Mouse (Mus musculus) lung, postnatal 0 days (tissue): ENCODE results near the gene Neu1. TPM values are rescaled to one million over a fixed set of nuclear protein-coding genes. Genes with fewer than 3 reads are reported as not detected.

Experiments used
- ATAC-seq: fragments of 200-750 bp; cut with Nextera tagmentation; 2 replicates; pipeline ENCODE4 v1.8.0; 2017; ENCODE audit warnings: moderate library complexity
- DNase-seq: peaks from one replicate; pipeline ENCODE4 v3.0.0-alpha.2; 2016; ENCODE audit warnings: low spot score
- H3K27ac ChIP-seq: fragments of 300-500 bp; sonication (generic); 2 replicates; pipeline ENCODE4 v1.5.1; 2014; ENCODE audit warnings: antibody characterized with exemption, mild to moderate bottlenecking, low read length, mixed read lengths
- H3K27me3 ChIP-seq: fragments of 300-500 bp; sonication (generic); replicated peaks from 2 replicates; pipeline ENCODE4 v1.6.1; 2014; ENCODE audit warnings: low read length, mixed read lengths; ENCODE audit not compliant: insufficient read depth
- H3K36me3 ChIP-seq: fragments of 300-500 bp; sonication (generic); 2 replicates; pipeline ENCODE4 v1.6.1; 2014; ENCODE audit warnings: low read length, mixed read lengths; ENCODE audit not compliant: insufficient read depth
- H3K4me1 ChIP-seq: fragments of 300-500 bp; sonication (generic); 2 replicates; pipeline ENCODE4 v1.6.1; 2014; ENCODE audit warnings: antibody characterized with exemption, low read depth, low read length, mixed read lengths; ENCODE audit not compliant: insufficient read depth
- H3K4me2 ChIP-seq: fragments of 300-500 bp; sonication (generic); replicated peaks from 2 replicates; pipeline ENCODE4 v1.6.1; 2014; ENCODE audit warnings: low read depth, mild to moderate bottlenecking, low read length, moderate library complexity, mixed read lengths
- H3K4me3 ChIP-seq: fragments of 300-500 bp; sonication (generic); 2 replicates; pipeline ENCODE4 v1.5.1; 2014; ENCODE audit warnings: low read depth, low read length
- H3K9ac ChIP-seq: fragments of 300-500 bp; sonication (generic); replicated peaks from 2 replicates; pipeline ENCODE4 v1.6.1; 2014; ENCODE audit warnings: low read depth, mild to moderate bottlenecking
- H3K9me3 ChIP-seq: fragments of 300-500 bp; sonication (generic); 2 replicates; pipeline ENCODE4 v1.6.1; 2016; ENCODE audit warnings: low read length, mixed read lengths
- CTCF ChIP-seq: IDR thresholded peaks from 2 replicates; pipeline ENCODE4 v1.5.1; 2016; ENCODE audit warnings: antibody characterized with exemption, mild to moderate bottlenecking
- EP300 ChIP-seq: IDR thresholded peaks from 2 replicates; pipeline ENCODE4 v1.6.1; 2016; ENCODE audit warnings: antibody characterized with exemption, mild to moderate bottlenecking, control low read depth
- WGBS: fragments of 180-500 bp; shearing (Covaris S2); extraction: QIAGEN DNeasy Blood & Tissue Kit; methylation state at CpG from one replicate; pipeline ENCODE4 v1.1.7; 2014; 5-methylcytosine and 5-hydroxymethylcytosine counted together
- polyA plus RNA-seq: library from polyadenylated mRNA; unstranded; fragments of >200 nt; fragmentation: Nextera tagmentation; extraction: Ambion mirVana; gene quantifications from 2 replicates; pipeline ENCODE4 v1.2.1, GENCODE M21; 2015

Gene Neu1
- polyA plus RNA-seq, 1 experiment from 2014 or later: 34.2 TPM

DNA sequence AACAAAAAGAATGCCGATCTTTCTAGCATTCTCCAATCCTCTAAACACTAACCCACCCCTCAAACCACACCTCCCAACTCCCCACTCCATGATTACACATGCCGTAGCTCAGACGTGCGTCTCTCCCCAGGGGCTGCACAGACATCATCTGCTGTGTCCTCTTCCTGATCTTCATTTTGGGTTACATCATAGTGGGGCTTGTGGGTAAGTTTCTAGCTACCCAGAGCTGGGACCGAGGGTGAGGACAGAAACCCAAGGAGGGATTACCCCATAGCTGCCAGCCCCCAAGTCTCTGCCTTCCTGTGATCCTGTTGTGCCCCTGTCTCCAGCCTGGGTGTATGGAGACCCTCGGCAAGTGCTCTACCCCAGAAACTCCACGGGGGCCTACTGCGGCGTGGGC, 13.9 kb upstream of the Neu1 start:
- TF ChIP-seq CTCF: no peak
- TF ChIP-seq EP300: no peak
- no peaks in the 10 kb centered on the region for H3K9me3 ChIP-seq
- no peak overlapping the region for H3K4me2 ChIP-seq
- H3K4me3 ChIP-seq: no peak overlapping the region
- H3K9ac ChIP-seq: no peak overlapping the region
- 0 out of 2 replicates have a peak, but pooled peaks cover 4% of the 10 kb centered on the region for H3K4me1 ChIP-seq
- DNase-seq (no peak), ATAC-seq (no peak)
- WGBS: 79% methylated on average over 9 of the region's 9 CpGs
- H3K27ac ChIP-seq: no peak overlapping the region
- no peaks in the 10 kb centered on the region for H3K27me3 ChIP-seq
- 0 out of 2 replicates have a peak, but pooled peaks cover 4% of the 10 kb centered on the region for H3K36me3 ChIP-seq

DNA sequence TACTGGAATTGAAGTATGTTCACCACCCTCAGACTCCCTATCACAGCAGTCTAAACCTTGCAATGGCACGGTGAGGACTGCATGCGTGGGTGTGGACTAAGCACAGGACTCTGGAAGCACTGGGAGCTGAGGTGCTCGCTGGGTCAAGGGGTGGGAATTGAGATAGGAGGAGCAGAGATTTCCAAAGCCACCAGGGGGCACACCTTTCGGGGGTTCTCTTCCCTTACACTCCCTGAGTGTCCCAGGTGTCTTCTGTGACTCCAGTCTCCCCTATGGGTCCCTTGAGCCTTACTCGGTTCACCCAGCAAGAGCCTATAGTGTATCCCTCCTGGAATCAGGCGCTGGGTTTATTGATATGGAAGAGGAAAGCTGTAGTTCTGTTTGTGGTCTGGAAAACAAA, 8.1 kb upstream of the Neu1 start:
- Histone ChIP-seq H3K4me1 (no peaks in the 10 kb centered on the region), H3K4me2 (no peak overlapping the region), H3K9me3 (no peaks in the 10 kb centered on the region), H3K4me3 (no peak overlapping the region), H3K27ac (no peak overlapping the region), H3K27me3 (no peaks in the 10 kb centered on the region), H3K36me3 (no peaks in the 10 kb centered on the region), H3K9ac (no peak overlapping the region)
- no peak for ATAC-seq
- TF ChIP-seq EP300 (no peak), CTCF (peak; percentile 34; the same call in 1 of the 2 replicates)
- DNase-seq: no peak
- 55% methylated on average over 6 of the region's 6 CpGs for WGBS

DNA sequence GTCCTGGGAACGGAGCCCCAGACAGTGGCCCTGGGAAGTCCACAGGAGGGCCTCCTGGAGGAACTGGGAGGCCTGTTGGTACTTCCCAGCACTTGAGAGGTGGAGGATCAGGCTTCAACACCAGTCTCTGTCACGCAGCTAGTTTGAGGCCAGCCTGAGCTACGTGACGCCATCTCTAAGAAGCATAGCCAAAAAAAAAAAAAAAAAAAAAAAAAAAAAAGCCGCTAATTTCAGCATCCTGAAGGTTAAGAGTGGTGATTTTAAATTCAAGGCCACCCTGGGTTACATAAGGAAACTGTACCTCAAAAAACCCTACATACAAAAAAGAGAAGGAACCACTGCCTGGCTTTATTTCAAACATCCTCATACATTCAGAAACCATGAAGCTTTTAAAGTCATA, 6.8 kb upstream of the Neu1 start:
- Histone ChIP-seq H3K27ac (no peak overlapping the region), H3K4me2 (no peak overlapping the region), H3K27me3 (no peaks in the 10 kb centered on the region), H3K9me3 (no peaks in the 10 kb centered on the region), H3K9ac (no peak overlapping the region), H3K4me1 (no peaks in the 10 kb centered on the region), H3K4me3 (no peak overlapping the region), H3K36me3 (no peaks in the 10 kb centered on the region)
- 62% methylated on average over 5 of the region's 5 CpGs for WGBS
- ATAC-seq (no peak), DNase-seq (no peak)
- TF ChIP-seq CTCF: no peak
- no peak for TF ChIP-seq EP300

DNA sequence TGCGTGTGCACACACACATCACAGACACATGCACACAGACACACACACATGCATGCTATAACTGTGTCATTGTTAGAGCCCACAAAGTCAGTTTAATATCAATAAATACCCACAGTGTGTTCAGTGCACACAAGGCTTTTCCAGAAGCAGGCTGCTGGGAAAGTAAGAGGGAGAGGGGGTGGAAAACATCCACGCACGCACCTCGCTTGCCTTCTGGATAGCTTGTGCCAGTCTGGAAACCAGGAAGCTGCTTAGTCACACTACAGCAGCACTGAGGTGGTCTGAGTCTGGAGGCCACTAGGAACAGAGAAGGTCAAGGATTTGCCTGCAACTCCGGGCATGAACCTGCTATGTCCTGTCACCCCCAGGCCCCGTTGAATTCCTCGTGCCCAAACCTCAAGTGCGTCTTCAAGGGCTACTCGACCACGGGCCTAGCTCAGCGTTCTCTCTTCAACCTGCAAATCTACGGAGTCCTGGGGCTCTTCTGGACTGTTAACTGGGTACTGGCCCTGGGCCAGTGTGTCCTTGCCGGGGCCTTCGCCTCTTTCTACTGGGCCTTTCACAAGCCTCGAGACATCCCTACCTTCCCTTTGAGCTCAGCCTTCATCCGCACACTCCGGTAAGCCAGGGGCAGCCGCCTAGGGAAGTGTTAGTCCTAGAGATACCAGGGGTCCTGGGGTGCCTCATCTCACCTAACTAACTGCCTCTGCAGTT, 3.6 kb upstream of the Neu1 start:
- Histone ChIP-seq H3K9ac (0 out of 2 replicates have a peak overlapping the region, but pooled peaks have one; percentile 12), H3K27ac (peak overlapping the region; percentile 26; the same call in 1 of the 2 replicates), H3K27me3 (no peaks in the 10 kb centered on the region), H3K9me3 (no peaks in the 10 kb centered on the region), H3K4me1 (peaks cover 7% of the 10 kb centered on the region; the same call in 1 of the 2 replicates), H3K36me3 (no peaks in the 10 kb centered on the region), H3K4me2 (no peak overlapping the region), H3K4me3 (no peak overlapping the region)
- DNase-seq: peak; percentile 60
- 59% methylated on average over 18 of the region's 18 CpGs for WGBS
- TF ChIP-seq EP300 (no peak), CTCF (no peak)
- peak; percentile 11; the same call in 1 of the 2 replicates for ATAC-seq

DNA sequence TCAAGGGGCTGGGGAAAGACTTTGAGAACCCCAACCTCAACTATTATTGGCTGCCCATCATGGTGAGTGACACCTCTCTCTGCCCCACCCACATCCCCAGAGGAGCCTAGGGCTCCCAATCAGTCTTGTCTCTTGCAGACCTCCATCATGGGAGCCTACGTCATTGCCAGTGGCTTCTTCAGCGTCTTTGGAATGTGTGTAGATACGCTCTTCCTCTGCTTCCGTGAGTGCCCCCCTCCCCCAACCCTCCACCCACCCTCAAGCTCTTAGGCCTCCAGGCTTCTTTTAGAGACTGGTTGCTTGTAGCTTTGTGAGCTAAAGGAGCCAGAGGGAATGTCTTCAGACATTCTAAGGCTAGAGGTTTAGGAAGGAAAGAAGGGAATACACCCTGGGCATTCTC, 2.2 kb upstream of the Neu1 start:
- WGBS: 36% methylated on average over 4 of the region's 4 CpGs
- Histone ChIP-seq H3K9me3 (no peaks in the 10 kb centered on the region), H3K27me3 (no peaks in the 10 kb centered on the region), H3K9ac (no peak overlapping the region), H3K4me2 (no peak overlapping the region), H3K4me1 (peaks cover 7% of the 10 kb centered on the region; the same call in 1 of the 2 replicates), H3K36me3 (no peaks in the 10 kb centered on the region), H3K4me3 (no peak overlapping the region), H3K27ac (no peak overlapping the region)
- TF ChIP-seq CTCF (no peak), EP300 (no peak)
- DNase-seq (no peak), ATAC-seq (no peak)

DNA sequence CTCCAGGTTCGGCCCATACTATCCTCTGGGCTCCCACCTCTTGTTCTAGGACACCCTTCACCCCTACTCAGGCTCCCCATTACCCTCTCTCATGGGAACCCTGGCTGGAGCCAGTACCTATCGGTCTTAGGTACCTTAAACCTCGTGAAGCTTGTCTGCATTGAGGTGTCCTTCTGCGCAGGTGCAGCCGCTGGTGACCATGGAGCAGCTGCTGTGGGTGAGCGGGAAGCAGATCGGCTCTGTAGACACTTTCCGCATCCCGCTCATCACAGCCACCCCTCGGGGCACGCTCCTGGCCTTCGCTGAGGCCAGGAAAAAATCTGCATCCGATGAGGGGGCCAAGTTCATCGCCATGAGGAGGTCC, 664 bp downstream of the Neu1 start:
- Histone ChIP-seq H3K4me1 (peaks cover 7% of the 10 kb centered on the region; the same call in 1 of the 2 replicates), H3K9ac (peak overlapping the region; percentile 55), H3K27ac (peak overlapping the region; percentile 40; the same call in 1 of the 2 replicates), H3K9me3 (no peaks in the 10 kb centered on the region), H3K36me3 (0 out of 2 replicates have a peak, but pooled peaks cover 2% of the 10 kb centered on the region), H3K27me3 (no peaks in the 10 kb centered on the region), H3K4me3 (peak overlapping the region; percentile 60), H3K4me2 (peak overlapping the region; percentile 91)
- no peak for TF ChIP-seq EP300
- TF ChIP-seq CTCF: no peak
- DNase-seq (no peak), ATAC-seq (no peak)
- 12% methylated on average over 14 of the region's 14 CpGs for whole genome bisulfite sequencing
